Mouse (Mus musculus) heart, adult 2 months (tissue): ENCODE measurements around the gene Csnk2a2. TPM values are rescaled to one million over a fixed set of nuclear protein-coding genes. Genes with fewer than 3 reads are reported as not detected.

Experiments
- DNase-seq, 2 experiments: peaks; one replicate each; pipeline ENCODE4 v3.0.0; 2021
- H3K27ac ChIP-seq: fragments of 200-600 bp; 2 replicates; pipeline ENCODE4 v1.8.1; 2022
- H3K27me3 ChIP-seq: fragments of 200-500 bp; 2 replicates; pipeline ENCODE4 v1.6.1; 2012; ENCODE audit warnings: mild to moderate bottlenecking, low read length, inconsistent platforms, mixed read lengths; ENCODE audit not compliant: control insufficient read depth, insufficient read depth
- H3K36me3 ChIP-seq: fragments of 200-500 bp; 2 replicates; pipeline ENCODE4 v1.6.1; 2012; ENCODE audit warnings: low read length, inconsistent platforms; ENCODE audit not compliant: control insufficient read depth, insufficient read depth
- H3K4me1 ChIP-seq: fragments of 200-500 bp; 2 replicates; pipeline ENCODE4 v1.6.1; 2011; ENCODE audit warnings: low read length; ENCODE audit not compliant: control insufficient read depth, insufficient read depth
- H3K4me3 ChIP-seq: fragments of 200-600 bp; 2 replicates; pipeline ENCODE4 v1.8.1; 2022
- H3K79me2 ChIP-seq: fragments of 200-500 bp; replicated peaks from 2 replicates; pipeline ENCODE4 v1.6.1; 2012; ENCODE audit warnings: mild to moderate bottlenecking, inconsistent platforms, low read length, moderate library complexity, mixed read lengths; ENCODE audit not compliant: control insufficient read depth, insufficient read depth
- H3K9ac ChIP-seq: fragments of 200-500 bp; 2 replicates; pipeline ENCODE4 v1.6.1; 2012; ENCODE audit warnings: low read depth, mild to moderate bottlenecking, control low read depth, inconsistent platforms, low read length, mixed read lengths
- CTCF ChIP-seq: fragments of 200-600 bp; IDR thresholded peaks from 2 replicates; pipeline ENCODE4 v1.8.1; 2022; ENCODE audit warnings: antibody characterized with exemption, mild to moderate bottlenecking, moderate library complexity
- EP300 ChIP-seq: fragments of 200-500 bp; IDR thresholded peaks from 2 replicates; pipeline ENCODE4 v1.6.1; 2011; ENCODE audit warnings: low read depth, low read length, control low read depth; ENCODE audit not compliant: insufficient read depth
- POLR2A ChIP-seq: fragments of 200-500 bp; IDR thresholded peaks from 2 replicates; pipeline ENCODE4 v1.6.1; 2011; ENCODE audit warnings: mild to moderate bottlenecking, low read depth, low read length, control low read depth; ENCODE audit not compliant: insufficient read depth
- WGBS: fragments of 180-500 bp; shearing (Covaris S2); methylation state at CpG from one replicate; pipeline ENCODE4 v1.1.7; 2018; 5-methylcytosine and 5-hydroxymethylcytosine counted together
- intact Hi-C: fragments of 180-260 bp; cut with DNase I; formaldehyde crosslinking; loops from one replicate; pipeline ENCODE4 v1.15.1; 2025
- polyA plus RNA-seq: library from polyadenylated mRNA; depleted of rRNA; stranded (reverse); fragments of >200 nt; gene quantifications from 2 replicates; pipeline ENCODE4 v1.2.3, GENCODE M21; 2012
- total RNA-seq, 2 experiments: library from RNA; stranded (reverse); gene quantifications; 2 replicates each; pipeline ENCODE4 v1.2.3; 2021

Csnk2a2 gene
- total and polyA plus RNA-seq, 3 experiments, result 11.0 to 31.0 (median 28.6) TPM

GRCm38 (mm10) chr8:95434233-95434632 lies 55.6 kb downstream of the Csnk2a2 start:
- under 1% methylated on average over 25 of the region's 25 CpGs for WGBS
- intact Hi-C loops, result no loop called here
- Histone ChIP-seq H3K4me1 (peaks cover 9% of the 10 kb centered on the region), H3K36me3 (peaks cover 16% of the 10 kb centered on the region), H3K4me3 (peak overlapping the region; percentile 99), H3K79me2 (peaks cover 3% of the 10 kb centered on the region; the same call in 1 of the 2 replicates), H3K9ac (peak overlapping the region; percentile 89), H3K27ac (peak overlapping the region; percentile 96), H3K27me3 (no peaks in the 10 kb centered on the region)
- TF ChIP-seq EP300 (no peak), CTCF (no peak)
- no peak for DNase-seq

DNA sequence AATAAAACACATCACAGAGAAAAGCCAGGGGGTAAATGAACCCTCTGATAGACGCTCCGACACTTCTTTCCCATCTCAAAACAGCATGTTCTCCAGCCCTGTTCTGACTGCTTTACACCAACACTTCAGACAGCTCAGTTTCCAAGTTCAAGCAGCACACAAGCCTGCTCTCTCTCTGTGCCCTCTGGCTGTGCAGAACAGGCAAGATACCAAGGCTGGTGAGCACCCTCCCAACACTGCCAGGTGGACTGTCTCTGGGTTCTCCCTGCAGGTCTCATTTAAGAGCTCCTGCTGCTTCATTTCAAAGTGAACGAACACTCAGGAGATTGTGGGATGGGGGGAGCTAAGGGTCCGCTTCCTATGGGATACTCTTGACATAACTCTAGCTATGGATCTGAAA lies 56.7 kb downstream of the Csnk2a2 start:
- Histone ChIP-seq H3K4me3 (peak overlapping the region; percentile 99), H3K27ac (no peak overlapping the region), H3K9ac (peak overlapping the region; percentile 19), H3K79me2 (peaks cover 7% of the 10 kb centered on the region), H3K36me3 (peaks cover 21% of the 10 kb centered on the region), H3K27me3 (no peaks in the 10 kb centered on the region), H3K4me1 (peaks cover 15% of the 10 kb centered on the region)
- WGBS, result 29% methylated on average over 4 of the region's 4 CpGs
- intact Hi-C loops, result no loop called here
- no peak for DNase-seq
- TF ChIP-seq POLR2A, result no peak
- no peak for TF ChIP-seq CTCF
- no peak for TF ChIP-seq EP300

- peaks cover 26% of the 10 kb centered on the region for H3K36me3 ChIP-seq
- H3K79me2 ChIP-seq, result peaks cover 7% of the 10 kb centered on the region
- H3K4me3 ChIP-seq, result no peak overlapping the region
- intact Hi-C loops, result no loop called here
- 44% methylated on average over 3 of the region's 3 CpGs for WGBS
- H3K4me1 ChIP-seq, result peaks cover 20% of the 10 kb centered on the region
- H3K27me3 ChIP-seq, result no peaks in the 10 kb centered on the region
- TF ChIP-seq POLR2A (no peak), EP300 (no peak), CTCF (no peak)
- no peak overlapping the region for H3K9ac ChIP-seq
- H3K27ac ChIP-seq, result no peak overlapping the region
- DNase-seq, result no peak
These were observed 57.4 kb downstream of the Csnk2a2 start for GRCm38 (mm10) chr8:95432471-95432870.

GRCm38 (mm10) chr8:95429945-95430344 lies 59.9 kb downstream of the Csnk2a2 start:
- peak; percentile 67 to 68 for DNase-seq
- WGBS, result 8% methylated on average over 3 of the region's 3 CpGs
- Histone ChIP-seq H3K9ac (peak overlapping the region; percentile 36; the same call in 1 of the 2 replicates), H3K4me1 (peaks cover 27% of the 10 kb centered on the region), H3K4me3 (no peak overlapping the region), H3K27ac (peak overlapping the region; percentile 63), H3K36me3 (peaks cover 35% of the 10 kb centered on the region), H3K27me3 (no peaks in the 10 kb centered on the region), H3K79me2 (peaks cover 7% of the 10 kb centered on the region)
- TF ChIP-seq POLR2A, result no peak
- peak; percentile 83 for TF ChIP-seq CTCF
- peak; percentile 38; the same call in 1 of the 2 replicates for TF ChIP-seq EP300
- intact Hi-C loops, result loop anchor here (1.0 to 5.0 kb wide), 3 partner anchors 38 to 84 kb away; no protein-coding TSS in a partner anchor

- Histone ChIP-seq H3K36me3 (peaks cover 38% of the 10 kb centered on the region), H3K4me1 (peaks cover 24% of the 10 kb centered on the region), H3K4me3 (peak overlapping the region; percentile 22), H3K79me2 (peaks cover 7% of the 10 kb centered on the region), H3K9ac (peak overlapping the region; percentile 20), H3K27me3 (no peaks in the 10 kb centered on the region), H3K27ac (peak overlapping the region; percentile 85)
- TF ChIP-seq EP300, result peak; percentile 78
- TF ChIP-seq POLR2A, result no peak; the same call in 1 of the 2 replicates
- TF ChIP-seq CTCF, result peak; percentile 98
- intact Hi-C loops, result loop anchor here (1.0 to 5.0 kb wide), 3 partner anchors 36 to 76 kb away; partner anchors contain the start of gene Mmp15
- peak; percentile 77 to 82 for DNase-seq
- 8% methylated on average over 12 of the region's 12 CpGs for WGBS
These were observed 62.0 kb downstream of the Csnk2a2 start for GRCm38 (mm10) chr8:95427594-95428535.

GRCm38 (mm10) chr8:95426781-95427281 lies 63.0 kb downstream of the Csnk2a2 start:
- Histone ChIP-seq H3K27me3 (no peaks in the 10 kb centered on the region), H3K79me2 (peaks cover 7% of the 10 kb centered on the region), H3K36me3 (peaks cover 39% of the 10 kb centered on the region), H3K27ac (peak overlapping the region; percentile 85), H3K4me1 (peaks cover 29% of the 10 kb centered on the region), H3K4me3 (no peak overlapping the region), H3K9ac (no peak overlapping the region)
- WGBS, result 7% methylated on average over 2 of the region's 2 CpGs
- no peak for TF ChIP-seq CTCF
- TF ChIP-seq POLR2A, result no peak
- TF ChIP-seq EP300, result 0 out of 2 replicates have a peak, but pooled peaks have one; percentile 54
- peak; percentile 50 to 61 for DNase-seq
- intact Hi-C loops, result loop anchor here (1.0 to 5.0 kb wide), 2 partner anchors 35 to 75 kb away; partner anchors contain the start of gene Mmp15
